Mouse (Mus musculus) embryonic facial prominence, embryonic 15.5 days (tissue): ENCODE data around the gene Shisa6. TPM values are rescaled to one million over a fixed set of nuclear protein-coding genes. Genes with fewer than 3 reads are reported as not detected.

Experiments used
- ATAC-seq: fragments of 200-750 bp; cut with Nextera tagmentation; 2 replicates; pipeline ENCODE4 v1.8.0; 2017; ENCODE audit warnings: low read depth, moderate TSS enrichment; ENCODE audit not compliant: insufficient number of reproducible peaks, low FRiP score, low TSS enrichment
- H3K27ac ChIP-seq: fragments of 300-500 bp; sonication (generic); replicated peaks from 2 replicates; pipeline ENCODE4 v1.5.1; 2015; ENCODE audit warnings: mild to moderate bottlenecking, inconsistent platforms
- H3K27me3 ChIP-seq: fragments of 300-500 bp; sonication (generic); 2 replicates; pipeline ENCODE4 v1.6.1; 2015; ENCODE audit warnings: inconsistent platforms
- H3K36me3 ChIP-seq: fragments of 300-500 bp; sonication (generic); 2 replicates; pipeline ENCODE4 v1.6.1; 2015; ENCODE audit warnings: mild to moderate bottlenecking, inconsistent platforms
- H3K4me1 ChIP-seq: fragments of 300-500 bp; sonication (generic); 2 replicates; pipeline ENCODE4 v1.6.1; 2015; ENCODE audit warnings: inconsistent platforms
- H3K4me2 ChIP-seq: fragments of 300-500 bp; sonication (generic); replicated peaks from 2 replicates; pipeline ENCODE4 v1.6.1; 2015; ENCODE audit warnings: mild to moderate bottlenecking, inconsistent platforms
- H3K4me3 ChIP-seq: fragments of 300-500 bp; sonication (generic); replicated peaks from 2 replicates; pipeline ENCODE4 v1.5.1; 2015; ENCODE audit warnings: mild to moderate bottlenecking, inconsistent platforms
- H3K9ac ChIP-seq: fragments of 300-500 bp; sonication (generic); 2 replicates; pipeline ENCODE4 v1.6.1; 2015; ENCODE audit warnings: inconsistent platforms
- H3K9me3 ChIP-seq: fragments of 300-500 bp; sonication (generic); replicated peaks from 2 replicates; pipeline ENCODE4 v1.6.1; 2016; ENCODE audit warnings: inconsistent platforms
- WGBS: fragments of 180-500 bp; shearing (Covaris S2); methylation state at CpG from one replicate; pipeline ENCODE4 v1.1.7; 2015; 5-methylcytosine and 5-hydroxymethylcytosine counted together
- polyA plus RNA-seq: library from polyadenylated mRNA; unstranded; fragments of >200 nt; fragmentation: Nextera tagmentation; extraction: Ambion mirVana; gene quantifications from 2 replicates; pipeline ENCODE4 v1.2.1, GENCODE M21; 2015

Shisa6 gene
- polyA plus RNA-seq, 1 experiment from 2014 or later: 0.07 TPM

- no peak for ATAC-seq
- no peak overlapping the region for H3K4me2 ChIP-seq
- H3K4me3 ChIP-seq: no peak overlapping the region
- H3K27ac ChIP-seq: no peak overlapping the region
- no peaks in the 10 kb centered on the region for H3K9me3 ChIP-seq
- H3K36me3 ChIP-seq: no peaks in the 10 kb centered on the region
- H3K4me1 ChIP-seq: no peaks in the 10 kb centered on the region
- H3K27me3 ChIP-seq: no peaks in the 10 kb centered on the region
- H3K9ac ChIP-seq: no peak overlapping the region
These were observed 189.5 kb downstream of the Shisa6 start for GRCm38 (mm10) chr11:66336313-66336712.

DNA sequence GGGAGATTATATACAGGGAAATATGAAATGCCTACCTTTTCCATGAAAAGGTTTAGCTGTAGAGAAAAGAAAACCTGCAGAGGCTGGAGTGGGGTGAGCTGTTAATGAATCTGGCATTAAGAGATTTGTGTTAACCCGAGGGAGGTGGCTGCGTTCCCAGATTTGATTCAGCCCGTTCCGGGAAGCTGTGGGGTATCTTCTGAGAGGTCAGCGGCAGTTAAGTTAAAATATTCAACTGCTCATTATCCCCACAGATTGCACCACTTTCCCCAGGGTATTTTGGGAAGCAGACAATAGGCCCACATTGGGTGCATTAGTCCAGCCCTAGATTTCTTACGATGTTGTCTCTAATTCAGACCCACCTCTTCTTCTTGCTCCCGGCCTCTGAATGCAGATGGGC, 213.0 kb downstream of the Shisa6 start:
- Histone ChIP-seq H3K27ac (no peak overlapping the region), H3K27me3 (no peaks in the 10 kb centered on the region), H3K9me3 (no peaks in the 10 kb centered on the region), H3K4me2 (no peak overlapping the region), H3K36me3 (no peaks in the 10 kb centered on the region), H3K4me1 (no peaks in the 10 kb centered on the region), H3K9ac (no peak overlapping the region), H3K4me3 (no peak overlapping the region)
- ATAC-seq: no peak
- WGBS: 72% methylated on average over 7 of the region's 7 CpGs

DNA sequence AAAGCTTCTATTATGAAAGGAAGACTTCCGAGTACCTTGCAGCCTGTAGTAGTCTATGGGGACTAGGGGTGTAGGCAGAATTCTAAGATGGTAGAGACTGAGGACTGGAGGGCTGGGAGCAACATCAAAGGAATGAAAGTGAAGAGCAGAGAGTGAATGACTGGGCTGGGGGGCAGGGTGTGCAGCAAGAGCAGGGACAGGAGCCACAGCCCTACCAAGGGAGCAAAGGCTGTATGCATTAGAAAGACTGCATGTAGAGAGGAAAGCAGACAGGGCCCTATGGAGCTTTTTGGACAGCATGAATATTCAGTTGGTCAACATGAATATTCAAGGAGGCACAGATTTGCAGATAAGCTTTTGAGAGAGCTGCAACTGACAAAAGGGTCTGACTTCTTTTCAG, 221.4 kb downstream of the Shisa6 start:
- Histone ChIP-seq H3K4me1 (no peaks in the 10 kb centered on the region), H3K4me2 (no peak overlapping the region), H3K9ac (no peak overlapping the region), H3K27ac (no peak overlapping the region), H3K36me3 (no peaks in the 10 kb centered on the region), H3K9me3 (no peaks in the 10 kb centered on the region), H3K4me3 (no peak overlapping the region), H3K27me3 (no peaks in the 10 kb centered on the region)
- no peak for ATAC-seq
- WGBS: 58% methylated on average over 1 of the region's 1 CpGs

DNA sequence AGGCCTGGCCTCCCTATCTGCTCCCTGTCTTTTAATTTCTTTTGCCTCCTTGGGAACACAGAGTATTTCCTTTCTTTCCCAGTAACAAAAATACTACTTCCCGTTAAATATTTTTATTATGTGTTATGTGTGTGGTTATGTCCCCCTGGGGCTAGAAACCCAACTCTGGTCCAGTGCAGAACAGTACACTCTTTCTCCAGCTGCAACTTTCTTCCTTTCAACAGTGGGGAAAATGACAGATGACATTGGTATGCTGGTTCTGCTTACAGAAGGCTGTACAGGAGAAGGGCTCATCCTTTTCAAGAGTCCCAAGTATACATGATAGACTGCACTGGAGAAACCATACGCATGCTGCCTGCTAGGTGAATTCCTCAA, 251.1 kb downstream of the Shisa6 start:
- Histone ChIP-seq H3K9ac (no peak overlapping the region), H3K27me3 (no peaks in the 10 kb centered on the region), H3K4me3 (no peak overlapping the region), H3K9me3 (no peaks in the 10 kb centered on the region), H3K4me2 (no peak overlapping the region), H3K4me1 (no peaks in the 10 kb centered on the region), H3K27ac (no peak overlapping the region), H3K36me3 (no peaks in the 10 kb centered on the region)
- no peak for ATAC-seq
- WGBS: 67% methylated on average over 2 of the region's 2 CpGs

DNA sequence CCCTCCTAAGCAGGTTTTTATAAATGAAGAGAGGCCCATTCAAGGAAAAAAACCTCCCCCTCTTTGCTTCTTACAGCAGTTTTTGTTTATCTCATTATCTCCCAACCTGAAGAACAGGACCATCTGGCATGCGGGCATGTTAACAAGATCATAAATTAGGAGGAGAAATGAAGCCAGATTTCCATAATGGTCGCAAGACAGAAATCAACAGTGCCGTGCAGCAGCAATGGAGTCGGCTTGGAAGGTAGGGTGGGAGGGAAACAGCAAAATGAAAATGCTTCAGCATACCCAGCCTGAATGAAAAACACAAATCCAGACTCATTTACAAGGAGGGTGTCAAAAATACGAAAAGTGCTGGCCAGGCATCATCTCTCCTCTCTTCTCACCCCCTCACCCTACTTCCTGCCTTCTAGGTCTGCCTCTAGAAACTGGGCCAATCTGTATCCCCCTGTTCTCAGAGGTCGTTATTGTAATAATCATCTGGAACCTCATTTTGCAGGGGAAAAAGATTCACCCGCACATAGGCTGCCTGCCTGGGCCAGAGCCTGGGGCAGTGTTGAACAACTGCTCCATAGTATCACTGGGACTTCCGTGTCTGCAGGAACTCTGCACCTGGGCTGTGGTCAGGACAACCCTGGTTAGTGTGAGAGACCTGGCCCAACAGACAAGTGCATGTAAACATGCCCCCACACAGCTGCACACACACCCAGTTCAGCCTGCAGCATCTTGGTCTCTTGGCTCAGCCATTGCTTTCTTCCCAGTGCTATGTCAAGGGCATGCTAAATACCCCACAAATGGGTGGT, 251.7 kb downstream of the Shisa6 start:
- H3K4me3 ChIP-seq: no peak overlapping the region
- no peaks in the 10 kb centered on the region for H3K4me1 ChIP-seq
- no peaks in the 10 kb centered on the region for H3K9me3 ChIP-seq
- H3K27ac ChIP-seq: no peak overlapping the region
- WGBS: 37% methylated on average over 8 of the region's 8 CpGs
- no peak overlapping the region for H3K9ac ChIP-seq
- no peak overlapping the region for H3K4me2 ChIP-seq
- H3K27me3 ChIP-seq: no peaks in the 10 kb centered on the region
- no peak for ATAC-seq
- H3K36me3 ChIP-seq: no peaks in the 10 kb centered on the region

GRCm38 (mm10) chr11:66267029-66267428, 258.7 kb downstream of the Shisa6 start:
- Histone ChIP-seq H3K9ac (no peak overlapping the region), H3K9me3 (no peaks in the 10 kb centered on the region), H3K27ac (no peak overlapping the region), H3K27me3 (no peaks in the 10 kb centered on the region), H3K36me3 (no peaks in the 10 kb centered on the region), H3K4me1 (no peaks in the 10 kb centered on the region), H3K4me3 (no peak overlapping the region), H3K4me2 (no peak overlapping the region)
- no peak for ATAC-seq
- WGBS: 35% methylated on average over 3 of the region's 3 CpGs

GRCm38 (mm10) chr11:66265336-66265990, 260.3 kb downstream of the Shisa6 start:
- no peak for ATAC-seq
- Histone ChIP-seq H3K9ac (no peak overlapping the region), H3K27ac (no peak overlapping the region), H3K36me3 (no peaks in the 10 kb centered on the region), H3K27me3 (no peaks in the 10 kb centered on the region), H3K4me2 (no peak overlapping the region), H3K9me3 (no peaks in the 10 kb centered on the region), H3K4me1 (no peaks in the 10 kb centered on the region), H3K4me3 (no peak overlapping the region)
- 60% methylated on average over 1 of the region's 1 CpGs for WGBS

GRCm38 (mm10) chr11:66260205-66260604, 265.6 kb downstream of the Shisa6 start:
- no peak overlapping the region for H3K4me2 ChIP-seq
- H3K36me3 ChIP-seq: no peaks in the 10 kb centered on the region
- ATAC-seq: no peak
- no peak overlapping the region for H3K4me3 ChIP-seq
- 75% methylated on average over 2 of the region's 2 CpGs for WGBS
- H3K9ac ChIP-seq: no peak overlapping the region
- H3K27ac ChIP-seq: no peak overlapping the region
- H3K4me1 ChIP-seq: no peaks in the 10 kb centered on the region
- H3K27me3 ChIP-seq: no peaks in the 10 kb centered on the region
- no peaks in the 10 kb centered on the region for H3K9me3 ChIP-seq

DNA sequence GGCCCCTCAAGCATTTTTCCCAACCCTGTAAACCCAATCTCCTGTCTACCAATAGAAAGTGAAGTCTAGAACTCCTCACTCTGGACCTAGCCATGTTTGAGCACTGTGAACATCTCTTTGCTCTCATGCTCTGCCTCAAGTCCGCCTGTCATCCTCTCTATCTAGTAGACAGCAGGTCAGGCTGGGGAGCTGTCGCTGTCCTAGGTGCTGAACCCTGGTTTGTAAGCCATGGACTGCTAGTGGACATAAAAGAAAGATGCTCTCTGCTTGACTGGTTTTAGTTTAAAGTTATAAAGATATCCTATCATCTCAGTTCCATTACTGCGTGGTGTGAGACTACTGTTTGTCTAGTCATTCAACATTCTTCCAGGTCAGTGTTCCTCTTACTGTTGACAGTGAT, 266.9 kb downstream of the Shisa6 start:
- Histone ChIP-seq H3K4me2 (no peak overlapping the region), H3K27me3 (no peaks in the 10 kb centered on the region), H3K9me3 (no peaks in the 10 kb centered on the region), H3K36me3 (no peaks in the 10 kb centered on the region), H3K9ac (no peak overlapping the region), H3K4me3 (no peak overlapping the region), H3K4me1 (no peaks in the 10 kb centered on the region), H3K27ac (no peak overlapping the region)
- 15% methylated on average over 3 of the region's 3 CpGs for WGBS
- no peak for ATAC-seq

DNA sequence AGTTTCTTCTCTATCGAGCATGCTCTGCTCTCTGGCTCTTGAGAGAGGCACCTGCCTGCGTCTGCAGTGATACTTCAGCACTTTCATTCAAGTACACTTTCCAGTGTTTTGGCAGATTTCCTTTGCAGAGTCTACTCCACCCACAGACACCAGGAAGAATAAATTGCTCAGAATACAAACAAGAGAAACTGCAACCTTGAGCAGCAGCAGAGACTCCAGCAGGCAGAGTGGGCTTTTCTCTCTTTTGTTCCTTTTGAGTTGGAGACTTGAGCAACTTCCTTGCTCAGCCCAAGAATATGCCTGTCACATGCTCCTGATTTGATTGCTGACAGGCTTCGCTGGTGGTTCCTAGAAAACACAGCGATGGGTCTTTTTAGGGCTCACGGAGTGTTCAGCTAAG, 278.6 kb downstream of the Shisa6 start:
- H3K9me3 ChIP-seq: no peaks in the 10 kb centered on the region
- H3K27me3 ChIP-seq: no peaks in the 10 kb centered on the region
- no peak overlapping the region for H3K9ac ChIP-seq
- no peak overlapping the region for H3K4me2 ChIP-seq
- H3K36me3 ChIP-seq: no peaks in the 10 kb centered on the region
- H3K4me1 ChIP-seq: no peaks in the 10 kb centered on the region
- ATAC-seq: no peak
- no peak overlapping the region for H3K4me3 ChIP-seq
- WGBS: 75% methylated on average over 5 of the region's 5 CpGs
- no peak overlapping the region for H3K27ac ChIP-seq

GRCm38 (mm10) chr11:66236557-66236956, 289.2 kb downstream of the Shisa6 start:
- no peaks in the 10 kb centered on the region for H3K4me1 ChIP-seq
- H3K27ac ChIP-seq: no peak overlapping the region
- no peak for ATAC-seq
- no peak overlapping the region for H3K9ac ChIP-seq
- H3K4me2 ChIP-seq: no peak overlapping the region
- no peaks in the 10 kb centered on the region for H3K36me3 ChIP-seq
- no peaks in the 10 kb centered on the region for H3K27me3 ChIP-seq
- H3K4me3 ChIP-seq: no peak overlapping the region
- no peaks in the 10 kb centered on the region for H3K9me3 ChIP-seq
- WGBS: 64% methylated on average over 2 of the region's 2 CpGs

DNA sequence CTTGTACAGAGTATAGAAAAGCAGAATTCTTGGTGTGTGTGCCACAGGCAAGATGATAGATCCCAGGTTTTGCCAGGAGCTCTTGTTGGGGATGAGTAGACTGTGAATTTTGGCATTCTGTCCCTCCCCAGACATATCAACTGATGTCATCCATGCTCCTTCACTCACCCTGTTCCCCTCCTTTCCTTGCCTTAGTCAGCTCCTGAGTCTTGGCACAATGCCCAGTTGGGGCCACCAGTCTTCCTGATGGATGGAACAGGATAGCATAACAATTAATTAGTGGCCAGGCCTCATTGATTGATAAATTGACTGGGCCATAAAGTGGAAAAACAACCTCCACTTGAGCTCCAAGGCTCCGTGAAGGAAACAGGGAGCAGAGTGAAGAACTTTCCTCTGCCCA, 292.9 kb downstream of the Shisa6 start:
- Histone ChIP-seq H3K4me2 (no peak overlapping the region), H3K9me3 (no peaks in the 10 kb centered on the region), H3K27me3 (no peaks in the 10 kb centered on the region), H3K9ac (no peak overlapping the region), H3K4me3 (no peak overlapping the region), H3K4me1 (no peaks in the 10 kb centered on the region), H3K36me3 (no peaks in the 10 kb centered on the region), H3K27ac (no peak overlapping the region)
- WGBS: 54% methylated on average over 1 of the region's 1 CpGs
- no peak for ATAC-seq
